Mouse (Mus musculus): ENCODE results near the gene Auts2. TPM values are rescaled to one million over a fixed set of nuclear protein-coding genes. Genes with fewer than 3 reads are reported as not detected.

The Auts2 gene
- polyA plus RNA-seq, 1 experiment: 39.0 TPM

- Histone ChIP-seq H3K27me3 (ENCODE audit: control insufficient read depth, insufficient read depth, low read length) (no peaks in the 10 kb centered on the region), H3K4me3 (replicated peaks; ENCODE audit: insufficient read depth, low read depth, low read length) (no peak overlapping the region), H3K27ac (ENCODE audit: insufficient read depth, low read length) (no peak overlapping the region), H3K4me1 (ENCODE audit: control insufficient read depth, insufficient read depth, low read length) (peaks cover 8% of the 10 kb centered on the region)
- TF ChIP-seq POLR2A (IDR thresholded peaks at IDR 0.05; ENCODE audit: borderline replicate concordance, insufficient read depth, low read length) (no peak), CTCF (IDR thresholded peaks at IDR 0.05; ENCODE audit: borderline replicate concordance, insufficient read depth, low read depth, low read length) (no peak)
- DNase-seq: no peak
These were observed 764.0 kb downstream of the Auts2 start for GRCm38 (mm10) chr5:131779171-131779570.

- no peak overlapping the region for H3K4me3 ChIP-seq (replicated peaks; ENCODE audit: insufficient read depth, low read depth, low read length)
- no peaks in the 10 kb centered on the region for H3K27me3 ChIP-seq (ENCODE audit: control insufficient read depth, insufficient read depth, low read length)
- peaks cover 24% of the 10 kb centered on the region for H3K4me1 ChIP-seq (ENCODE audit: control insufficient read depth, insufficient read depth, low read length)
- WGBS: 54% methylated on average over 5 of the region's 5 CpGs
- no peak overlapping the region for H3K27ac ChIP-seq (ENCODE audit: insufficient read depth, low read length)
- DNase-seq: peak; percentile 33 to 49
- no peak for TF ChIP-seq CTCF (IDR thresholded peaks at IDR 0.05; ENCODE audit: borderline replicate concordance, insufficient read depth, low read depth, low read length)
- TF ChIP-seq POLR2A (IDR thresholded peaks at IDR 0.05; ENCODE audit: borderline replicate concordance, insufficient read depth, low read length): no peak
These were observed 767.5 kb downstream of the Auts2 start for GRCm38 (mm10) chr5:131775672-131776071.

GRCm38 (mm10) chr5:131775222-131775621 lies 767.9 kb downstream of the Auts2 start:
- peaks cover 24% of the 10 kb centered on the region for H3K4me1 ChIP-seq (ENCODE audit: control insufficient read depth, insufficient read depth, low read length)
- TF ChIP-seq CTCF (IDR thresholded peaks at IDR 0.05; ENCODE audit: borderline replicate concordance, insufficient read depth, low read depth, low read length): no peak
- TF ChIP-seq POLR2A (IDR thresholded peaks at IDR 0.05; ENCODE audit: borderline replicate concordance, insufficient read depth, low read length): no peak
- H3K27me3 ChIP-seq (ENCODE audit: control insufficient read depth, insufficient read depth, low read length): no peaks in the 10 kb centered on the region
- WGBS: 8% methylated on average over 12 of the region's 12 CpGs
- no peak overlapping the region for H3K27ac ChIP-seq (ENCODE audit: insufficient read depth, low read length)
- peak; percentile 93 to 98 for DNase-seq
- no peak overlapping the region for H3K4me3 ChIP-seq (replicated peaks; ENCODE audit: insufficient read depth, low read depth, low read length)

- WGBS: 27% methylated on average over 6 of the region's 6 CpGs
- H3K27ac ChIP-seq (ENCODE audit: insufficient read depth, low read length): no peak overlapping the region
These were observed 768.4 kb downstream of the Auts2 start for GRCm38 (mm10) chr5:131774792-131775191.

DNA sequence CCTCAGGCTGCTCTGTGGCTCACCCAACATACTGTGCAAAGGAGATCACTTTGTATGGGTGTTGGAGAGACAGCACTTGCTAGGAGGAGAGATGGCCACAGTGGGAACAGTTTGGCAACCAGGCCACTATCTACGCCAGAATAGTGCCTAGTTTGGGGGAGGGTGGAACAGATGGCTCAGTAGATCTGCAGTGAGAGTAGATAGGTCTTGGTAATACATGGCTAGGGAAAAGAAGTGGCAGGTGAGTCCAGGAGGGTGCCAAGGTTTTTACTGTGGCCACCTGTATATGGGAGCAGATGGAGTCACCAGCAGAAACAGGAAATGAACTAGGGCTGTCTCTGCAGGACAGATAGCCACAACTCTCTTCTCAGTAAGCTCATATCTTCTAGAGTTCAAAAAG lies 770.5 kb downstream of the Auts2 start:
- Histone ChIP-seq H3K4me1 (ENCODE audit: control insufficient read depth, insufficient read depth, low read length) (peaks cover 24% of the 10 kb centered on the region), H3K27ac (ENCODE audit: insufficient read depth, low read length) (no peak overlapping the region), H3K27me3 (ENCODE audit: control insufficient read depth, insufficient read depth, low read length) (no peaks in the 10 kb centered on the region), H3K4me3 (replicated peaks; ENCODE audit: insufficient read depth, low read depth, low read length) (no peak overlapping the region)
- DNase-seq: peak; percentile 88 to 97
- 7% methylated on average over 1 of the region's 1 CpGs for WGBS
- TF ChIP-seq POLR2A (IDR thresholded peaks at IDR 0.05; ENCODE audit: borderline replicate concordance, insufficient read depth, low read length) (no peak), CTCF (IDR thresholded peaks at IDR 0.05; ENCODE audit: borderline replicate concordance, insufficient read depth, low read depth, low read length) (no peak)

More at GRCm38 (mm10) chr5:131774792-131775191, 768.4 kb downstream of the Auts2 start:
- H3K4me3 ChIP-seq (replicated peaks; ENCODE audit: insufficient read depth, low read depth, low read length): no peak overlapping the region
- no peak for DNase-seq
- TF ChIP-seq POLR2A (IDR thresholded peaks at IDR 0.05; ENCODE audit: borderline replicate concordance, insufficient read depth, low read length) (no peak), CTCF (IDR thresholded peaks at IDR 0.05; ENCODE audit: borderline replicate concordance, insufficient read depth, low read depth, low read length) (no peak)
- H3K27me3 ChIP-seq (ENCODE audit: control insufficient read depth, insufficient read depth, low read length): no peaks in the 10 kb centered on the region
- peaks cover 24% of the 10 kb centered on the region for H3K4me1 ChIP-seq (ENCODE audit: control insufficient read depth, insufficient read depth, low read length)

DNA sequence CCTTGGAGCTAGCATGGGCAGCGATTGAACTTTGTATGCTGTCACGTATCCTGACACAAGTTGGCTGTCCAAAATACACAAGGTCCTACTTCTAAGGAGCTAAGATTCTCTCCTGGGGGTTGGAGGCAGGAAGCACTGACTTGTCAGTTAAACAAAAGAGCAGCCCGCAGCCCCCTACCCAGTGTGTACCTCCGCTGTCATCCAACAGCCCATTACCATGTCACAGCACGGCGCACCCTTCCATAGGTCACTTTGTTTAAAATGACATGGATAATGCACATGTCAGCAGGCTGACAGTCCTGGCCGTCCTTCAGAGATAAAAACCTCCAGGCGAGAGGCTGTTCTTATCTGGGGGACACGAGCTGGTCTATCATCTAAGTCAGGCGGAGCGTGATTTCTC lies 773.9 kb downstream of the Auts2 start:
- no peak overlapping the region for H3K27ac ChIP-seq (ENCODE audit: insufficient read depth, low read length)
- H3K4me3 ChIP-seq (replicated peaks; ENCODE audit: insufficient read depth, low read depth, low read length): no peak overlapping the region
- H3K4me1 ChIP-seq (ENCODE audit: control insufficient read depth, insufficient read depth, low read length): peaks cover 17% of the 10 kb centered on the region
- TF ChIP-seq CTCF (IDR thresholded peaks at IDR 0.05; ENCODE audit: borderline replicate concordance, insufficient read depth, low read depth, low read length) (no peak), POLR2A (IDR thresholded peaks at IDR 0.05; ENCODE audit: borderline replicate concordance, insufficient read depth, low read length) (no peak)
- no peak for DNase-seq
- 95% methylated on average over 11 of the region's 11 CpGs for WGBS
- no peaks in the 10 kb centered on the region for H3K27me3 ChIP-seq (ENCODE audit: control insufficient read depth, insufficient read depth, low read length)

DNA sequence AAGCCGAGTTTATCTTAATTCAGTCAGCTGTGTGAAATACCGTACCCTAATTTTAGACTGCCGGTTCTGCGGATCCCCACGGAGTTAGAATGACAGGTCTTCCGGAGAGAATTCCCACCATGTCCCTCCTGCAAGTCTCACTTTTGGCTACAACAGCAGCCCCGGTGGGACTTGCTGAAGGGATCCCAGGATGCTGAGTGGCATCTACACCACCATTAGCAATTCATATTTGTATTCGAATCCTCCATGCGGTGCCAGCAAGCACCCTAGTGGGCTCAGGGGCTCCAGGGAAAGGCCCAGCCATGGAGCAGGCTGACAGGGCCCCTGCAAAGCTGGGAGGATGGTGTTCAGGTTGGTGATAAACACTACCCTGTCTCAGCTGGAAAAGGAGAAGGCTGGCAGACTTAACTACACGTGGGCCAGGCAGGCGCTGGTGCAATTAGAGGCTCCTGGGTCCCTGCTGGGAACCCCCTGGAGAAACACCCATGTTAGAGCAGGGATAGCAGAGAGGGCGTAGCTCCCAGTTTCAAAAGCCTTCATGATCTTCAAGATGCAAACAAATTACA lies 775.4 kb downstream of the Auts2 start:
- WGBS: 89% methylated on average over 12 of the region's 12 CpGs
- DNase-seq: no peak

DNA sequence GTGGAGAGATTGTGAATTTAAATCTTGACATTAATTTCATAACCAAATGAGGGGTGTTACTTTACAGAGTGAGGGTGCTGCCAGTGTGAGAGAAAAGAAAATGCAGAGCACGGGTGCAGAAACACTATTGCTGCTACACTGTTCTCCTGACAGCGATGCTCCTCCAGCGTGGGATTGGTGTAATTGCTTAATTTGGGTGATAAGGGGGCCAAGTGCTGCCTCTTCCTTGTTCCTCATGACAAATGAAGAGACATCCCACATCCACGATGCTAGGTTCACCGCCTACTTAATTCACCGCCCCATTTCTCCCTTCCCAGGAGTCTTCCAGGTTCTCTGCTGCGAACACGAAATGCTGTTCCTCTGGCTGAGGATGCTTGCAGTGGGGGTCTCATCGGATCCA lies 776.0 kb downstream of the Auts2 start:
- DNase-seq: no peak
- 94% methylated on average over 9 of the region's 9 CpGs for WGBS
- H3K4me1 ChIP-seq (ENCODE audit: control insufficient read depth, insufficient read depth, low read length): peaks cover 5% of the 10 kb centered on the region
- TF ChIP-seq POLR2A (IDR thresholded peaks at IDR 0.05; ENCODE audit: borderline replicate concordance, insufficient read depth, low read length) (no peak), CTCF (IDR thresholded peaks at IDR 0.05; ENCODE audit: borderline replicate concordance, insufficient read depth, low read depth, low read length) (no peak)
- no peaks in the 10 kb centered on the region for H3K27me3 ChIP-seq (ENCODE audit: control insufficient read depth, insufficient read depth, low read length)
- no peak overlapping the region for H3K4me3 ChIP-seq (replicated peaks; ENCODE audit: insufficient read depth, low read depth, low read length)
- H3K27ac ChIP-seq (ENCODE audit: insufficient read depth, low read length): no peak overlapping the region

More for the DNA sequence above, 775.4 kb downstream of the Auts2 start:
- Histone ChIP-seq H3K27me3 (ENCODE audit: control insufficient read depth, insufficient read depth, low read length) (no peaks in the 10 kb centered on the region), H3K4me1 (ENCODE audit: control insufficient read depth, insufficient read depth, low read length) (peaks cover 10% of the 10 kb centered on the region), H3K27ac (ENCODE audit: insufficient read depth, low read length) (no peak overlapping the region), H3K4me3 (replicated peaks; ENCODE audit: insufficient read depth, low read depth, low read length) (no peak overlapping the region)
- no peak for TF ChIP-seq POLR2A (IDR thresholded peaks at IDR 0.05; ENCODE audit: borderline replicate concordance, insufficient read depth, low read length)
- TF ChIP-seq CTCF (IDR thresholded peaks at IDR 0.05; ENCODE audit: borderline replicate concordance, insufficient read depth, low read depth, low read length): no peak

All from cerebellum, adult 2 months (tissue).